Mouse (Mus musculus) liver, adult 2 months (tissue): ENCODE data around the gene Rnase2b. TPM values are rescaled to one million over a fixed set of nuclear protein-coding genes. Genes with fewer than 3 reads are reported as not detected.

Experiments
- DNase-seq: peaks from one replicate; pipeline ENCODE4 v3.0.0-alpha.2; 2011; ENCODE audit warnings: low read depth, low spot score; ENCODE audit errors: extremely low read depth
- H3K27ac ChIP-seq: fragments of 200-500 bp; replicated peaks from 2 replicates; pipeline ENCODE4 v1.5.1; 2012; ENCODE audit warnings: low read depth, mild to moderate bottlenecking, control low read depth, inconsistent platforms, low read length; ENCODE audit not compliant: insufficient read depth
- H3K27me3 ChIP-seq: fragments of 200-500 bp; 2 replicates; pipeline ENCODE4 v1.6.1; 2012; ENCODE audit warnings: mild to moderate bottlenecking, moderate library complexity, low read length, inconsistent platforms; ENCODE audit not compliant: control insufficient read depth, insufficient read depth
- H3K36me3 ChIP-seq: fragments of 200-500 bp; 2 replicates; pipeline ENCODE4 v1.6.1; 2012; ENCODE audit warnings: low read length, inconsistent platforms; ENCODE audit not compliant: control insufficient read depth, insufficient read depth
- H3K4me1 ChIP-seq: fragments of 200-500 bp; 2 replicates; pipeline ENCODE4 v1.6.1; 2011; ENCODE audit warnings: low read length; ENCODE audit not compliant: control insufficient read depth, insufficient read depth
- H3K4me3 ChIP-seq: fragments of 200-500 bp; 2 replicates; pipeline ENCODE4 v1.5.1; 2011; ENCODE audit warnings: low read depth, mild to moderate bottlenecking, control low read depth, low read length, moderate library complexity; ENCODE audit not compliant: insufficient read depth
- H3K79me2 ChIP-seq: fragments of 200-500 bp; 2 replicates; pipeline ENCODE4 v1.6.1; 2012; ENCODE audit warnings: inconsistent platforms, mild to moderate bottlenecking, low read length, moderate library complexity; ENCODE audit not compliant: control insufficient read depth, insufficient read depth
- H3K9ac ChIP-seq: fragments of 200-500 bp; 2 replicates; pipeline ENCODE4 v1.6.1; 2012; ENCODE audit warnings: low read depth, mild to moderate bottlenecking, control low read depth, inconsistent platforms, low read length
- CTCF ChIP-seq: fragments of 200-500 bp; IDR thresholded peaks from 2 replicates; pipeline ENCODE4 v1.5.1; 2011; ENCODE audit warnings: low read depth, low read length, control low read depth
- POLR2A ChIP-seq: fragments of 200-500 bp; IDR thresholded peaks from 2 replicates; pipeline ENCODE4 v1.6.1; 2011; ENCODE audit warnings: low read length, control low read depth; ENCODE audit not compliant: insufficient read depth; ENCODE audit errors: extremely low read depth
- WGBS: fragments of 180-500 bp; shearing (Covaris S2); methylation state at CpG from one replicate; pipeline ENCODE4 v1.1.7; 2018; 5-methylcytosine and 5-hydroxymethylcytosine counted together
- polyA plus RNA-seq: library from polyadenylated mRNA; depleted of rRNA; stranded (reverse); fragments of >200 nt; gene quantifications from 2 replicates; pipeline ENCODE4 v1.2.3, GENCODE M21; 2012
- total RNA-seq: library from RNA; depleted of rRNA; stranded (reverse); fragments of >200 nt; gene quantifications from 2 replicates; pipeline ENCODE4 v1.2.3, GENCODE M21; 2014

The Rnase2b gene
- total and polyA plus RNA-seq, 2 experiments: not detected

GRCm38 (mm10) chr14:51145521-51145920 is 16.5 kb upstream of the Rnase2b start:
- Histone ChIP-seq H3K4me1 (no peaks in the 10 kb centered on the region), H3K27me3 (no peaks in the 10 kb centered on the region), H3K79me2 (no peaks in the 10 kb centered on the region), H3K9ac (no peak overlapping the region), H3K27ac (no peak overlapping the region), H3K36me3 (no peaks in the 10 kb centered on the region), H3K4me3 (no peak overlapping the region)
- TF ChIP-seq POLR2A (no peak), CTCF (no peak)
- DNase-seq: no peak
- WGBS: 83% methylated on average over 6 of the region's 6 CpGs

GRCm38 (mm10) chr14:51146685-51147084 is 15.4 kb upstream of the Rnase2b start, which contains the start of gene Rnase1:
Gene Rnase1, minus strand, starts transcription at chr14:51146785.
- Histone ChIP-seq H3K27me3 (no peaks in the 10 kb centered on the region), H3K27ac (no peak within 1 kb of the TSS), H3K36me3 (no peaks in the 10 kb centered on the region), H3K4me1 (no peaks in the 10 kb centered on the region), H3K4me3 (no peak within 1 kb of the TSS), H3K9ac (no peak within 1 kb of the TSS), H3K79me2 (no peaks in the 10 kb centered on the region)
- TF ChIP-seq POLR2A: no peak
- TF ChIP-seq CTCF: no peak
- no peak for DNase-seq
- 83% methylated on average over 2 of the region's 2 CpGs for WGBS

GRCm38 (mm10) chr14:51148006-51148405 is 14.1 kb upstream of the Rnase2b start:
- H3K27ac ChIP-seq: no peak overlapping the region
- no peaks in the 10 kb centered on the region for H3K79me2 ChIP-seq
- TF ChIP-seq POLR2A (no peak), CTCF (no peak)
- DNase-seq: no peak
- H3K36me3 ChIP-seq: no peaks in the 10 kb centered on the region
- no peaks in the 10 kb centered on the region for H3K4me1 ChIP-seq
- no peak overlapping the region for H3K9ac ChIP-seq
- WGBS: 61% methylated on average over 3 of the region's 3 CpGs
- H3K27me3 ChIP-seq: no peaks in the 10 kb centered on the region
- no peak overlapping the region for H3K4me3 ChIP-seq

- H3K27ac ChIP-seq: no peak overlapping the region
- no peak for DNase-seq
- H3K4me3 ChIP-seq: no peak overlapping the region
- TF ChIP-seq POLR2A (no peak), CTCF (no peak)
- no peaks in the 10 kb centered on the region for H3K4me1 ChIP-seq
- no peak overlapping the region for H3K9ac ChIP-seq
- no peaks in the 10 kb centered on the region for H3K79me2 ChIP-seq
- H3K27me3 ChIP-seq: no peaks in the 10 kb centered on the region
- WGBS: 59% methylated on average over 5 of the region's 5 CpGs
- no peaks in the 10 kb centered on the region for H3K36me3 ChIP-seq
Observed at GRCm38 (mm10) chr14:51149164-51149563, 12.9 kb upstream of the Rnase2b start.

GRCm38 (mm10) chr14:51150206-51150831 is 11.7 kb upstream of the Rnase2b start:
- Histone ChIP-seq H3K27ac (no peak overlapping the region), H3K4me1 (no peaks in the 10 kb centered on the region), H3K79me2 (no peaks in the 10 kb centered on the region), H3K36me3 (no peaks in the 10 kb centered on the region), H3K9ac (no peak overlapping the region), H3K4me3 (no peak overlapping the region), H3K27me3 (no peaks in the 10 kb centered on the region)
- TF ChIP-seq POLR2A (no peak), CTCF (no peak)
- WGBS: 82% methylated on average over 3 of the region's 3 CpGs
- no peak for DNase-seq

- TF ChIP-seq CTCF: no peak
- no peak for TF ChIP-seq POLR2A
- no peak overlapping the region for H3K27ac ChIP-seq
- H3K27me3 ChIP-seq: no peaks in the 10 kb centered on the region
- no peaks in the 10 kb centered on the region for H3K4me1 ChIP-seq
- 18% methylated on average over 5 of the region's 5 CpGs for WGBS
- H3K9ac ChIP-seq: no peak overlapping the region
- H3K4me3 ChIP-seq: no peak overlapping the region
- no peaks in the 10 kb centered on the region for H3K36me3 ChIP-seq
- no peak for DNase-seq
- H3K79me2 ChIP-seq: no peaks in the 10 kb centered on the region
Observed at GRCm38 (mm10) chr14:51152249-51152870, 9.7 kb upstream of the Rnase2b start.
